Mouse (Mus musculus) layer of hippocampus, postnatal 14 days (tissue): ENCODE data around the gene Zfp607b. TPM values are rescaled to one million over a fixed set of nuclear protein-coding genes. Genes with fewer than 3 reads are reported as not detected.
A peak's percentile ranks its signal among the peaks of the same experiment; 100 is the strongest.

Experiments
- DNase-seq, 2 experiments: peaks; one replicate each; pipeline ENCODE4 v3.0.0; 2021 to 2022; ENCODE audit warnings: low spot score in 2 of 2, mixed read lengths in 1 of 2
- long read RNA-seq, 2 experiments: library from polyadenylated mRNA; stranded (forward); transcript quantifications; one replicate each; pipeline ENCODE4 v2.0.0; 2021
- total RNA-seq, 2 experiments: library from RNA; stranded (reverse); gene quantifications; 2 replicates each; pipeline ENCODE4 v1.2.3; 2021

Zfp607b gene
- 10 to 100 TPM in 1 of 2 experiments, 1 to 10 TPM in 1; 7.3 to 10.3 TPM for total RNA-seq
- long read RNA-seq, experiment 1, partial matches to known transcripts, result 1 of 3 reads
- long read RNA-seq, experiment 1, other reads (novel, unspliced or antisense), result 2 of 3 reads
- long read RNA-seq, experiment 2, full-length matches to known transcripts, result 4 of 10 reads
- long read RNA-seq, experiment 2, partial matches to known transcripts, result 0 of 10 reads
- long read RNA-seq, experiment 2, other reads (novel, unspliced or antisense), result 6 of 10 reads

DNA sequence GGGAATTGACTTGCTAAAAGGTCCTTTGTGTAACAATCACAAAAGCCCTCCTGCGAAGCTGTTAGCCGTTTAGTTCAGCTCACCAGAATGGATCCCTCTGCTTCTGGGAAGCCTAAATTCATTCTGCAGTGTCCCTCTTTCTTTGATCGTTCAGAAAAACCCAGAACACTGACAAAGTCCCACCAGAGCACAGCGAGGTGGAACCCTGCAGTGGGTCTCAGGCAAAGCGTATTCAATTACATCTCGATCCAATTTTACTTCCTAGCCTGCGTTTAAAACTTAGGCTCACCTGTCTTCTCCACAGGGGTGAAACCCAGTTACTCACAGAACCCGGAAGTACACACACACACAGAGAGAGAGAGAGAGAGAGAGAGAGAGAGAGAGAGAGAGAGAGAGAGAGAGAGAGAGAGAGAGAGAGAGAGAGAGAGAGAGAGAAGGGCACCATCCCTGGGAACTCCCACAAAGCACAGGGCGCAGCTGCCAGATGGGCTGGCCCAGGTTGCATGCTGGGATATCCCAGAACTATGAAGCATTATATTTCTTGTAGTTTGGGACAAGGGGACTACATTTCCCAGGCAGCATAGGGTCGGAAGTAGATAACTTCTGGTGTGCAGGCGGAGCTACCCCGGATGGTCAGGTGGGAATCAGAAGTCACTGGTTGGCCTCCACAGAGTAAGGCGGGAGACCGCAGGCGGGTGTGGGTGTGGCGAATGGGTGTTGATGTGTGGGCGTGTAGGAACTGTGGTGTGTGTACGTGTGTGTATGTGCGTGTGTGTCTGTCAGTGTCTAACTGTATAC, at the start of gene Zfp607b:
Gene Zfp607b (plus strand): TSS at position 526 of the 798 bp plus-strand sequence.
- peak; percentile 87 to 96 for DNase-seq

DNA sequence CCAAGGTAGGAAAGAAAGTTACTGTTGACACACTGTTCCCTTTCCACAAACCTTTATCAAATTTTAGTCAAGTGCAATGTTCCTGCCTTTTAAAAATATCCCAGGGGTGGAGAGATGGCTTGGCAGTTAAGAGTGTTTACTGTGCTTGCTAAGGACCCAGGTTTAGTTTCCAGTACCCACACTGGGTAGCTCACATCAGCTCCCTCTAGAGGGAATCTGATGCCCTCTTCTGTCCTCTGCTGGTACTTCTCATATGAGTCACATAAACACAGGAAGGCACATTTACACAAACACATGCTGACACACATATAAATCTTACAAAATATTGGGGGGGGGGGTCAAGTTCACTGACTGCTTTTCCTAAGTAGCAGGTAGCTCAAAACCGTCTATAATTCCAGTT, 44.7 kb upstream of the Zfp607b start:
- no peak for DNase-seq

- no peak for DNase-seq
Observed at GRCm38 (mm10) chr7:27646516-27646915, 42.6 kb upstream of the Zfp607b start.

DNA sequence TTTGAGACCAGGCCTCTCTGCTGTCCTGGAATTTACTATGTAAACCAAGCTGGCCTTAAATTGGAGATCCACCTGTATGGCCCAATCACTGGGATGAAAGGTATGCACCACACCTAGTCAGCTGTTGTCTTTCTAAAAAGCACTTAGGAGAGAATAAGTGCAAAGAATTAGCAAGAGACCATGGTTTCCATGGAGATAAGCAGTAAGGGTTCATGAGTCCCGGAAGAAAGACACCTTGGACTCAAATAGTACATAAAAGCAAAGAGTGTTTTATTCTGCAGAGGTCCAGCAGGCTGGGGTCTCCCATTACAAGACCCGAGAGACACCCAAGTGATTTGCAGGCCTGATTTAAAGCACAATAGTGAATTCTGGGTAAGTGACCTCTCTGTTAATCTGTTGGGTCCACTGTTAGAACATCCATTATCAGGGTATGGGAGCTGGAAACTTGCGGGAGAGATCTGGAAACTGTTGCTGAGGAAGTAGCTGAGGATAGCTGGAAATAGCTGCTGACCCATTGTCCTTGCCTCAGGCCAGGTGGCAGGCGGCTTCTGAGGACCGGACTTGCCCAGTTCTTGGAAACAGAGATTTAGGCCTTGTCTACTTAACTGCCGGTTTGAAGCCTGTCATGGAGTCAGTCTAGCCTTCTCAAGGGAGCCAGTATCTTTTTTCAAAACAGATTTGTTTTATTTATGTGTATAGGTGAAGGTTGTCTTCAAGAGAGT, 41.7 kb upstream of the Zfp607b start:
- DNase-seq, result no peak

DNA sequence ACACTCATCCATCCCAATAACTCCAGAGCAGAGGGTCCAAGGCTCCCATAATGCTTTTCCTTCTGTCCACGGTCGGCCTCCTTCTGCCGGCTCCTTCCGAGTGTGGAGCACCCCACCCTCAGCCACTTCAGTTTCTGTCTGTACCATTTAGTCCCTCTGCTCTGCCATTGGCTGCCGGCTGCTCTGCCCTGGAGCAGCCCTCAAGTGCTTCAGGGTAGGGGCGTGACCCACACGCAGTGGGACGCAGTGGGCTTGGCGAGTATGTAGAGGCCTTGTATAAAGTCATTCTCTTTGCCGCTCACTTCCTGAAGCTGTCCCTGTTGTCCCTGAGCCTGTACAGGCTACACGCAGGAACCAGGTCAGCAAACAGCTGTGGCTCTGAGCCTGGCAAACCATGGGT, 39.4 kb upstream of the Zfp607b start:
- no peak for DNase-seq

DNA sequence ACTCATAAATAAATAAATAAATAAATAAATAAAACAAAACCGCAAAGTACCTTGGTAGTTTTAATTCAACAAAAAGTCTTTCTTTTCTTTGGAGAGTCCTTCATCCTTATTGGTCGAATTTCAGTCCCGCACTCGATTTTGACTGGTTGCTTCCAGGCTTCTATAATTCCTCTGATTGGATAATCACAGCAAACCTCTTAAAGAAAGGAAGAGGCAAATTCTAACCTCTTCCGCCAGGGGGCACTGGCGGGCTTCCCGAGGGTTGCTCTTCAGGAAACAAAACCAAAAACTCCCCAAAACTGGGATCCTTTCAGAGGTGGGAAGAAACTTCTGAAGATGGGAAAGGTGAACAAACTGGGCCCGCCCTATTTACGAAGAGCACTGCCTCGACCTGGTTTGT, 38.2 kb upstream of the Zfp607b start:
- DNase-seq, result peak; percentile 60 to 80

GRCm38 (mm10) chr7:27653681-27654437, 35.3 kb upstream of the Zfp607b start, which contains the start of gene Ttc9b:
Ttc9b (plus strand) TSS chr7:27653915.
- DNase-seq, result peak; percentile 77 to 78

DNA sequence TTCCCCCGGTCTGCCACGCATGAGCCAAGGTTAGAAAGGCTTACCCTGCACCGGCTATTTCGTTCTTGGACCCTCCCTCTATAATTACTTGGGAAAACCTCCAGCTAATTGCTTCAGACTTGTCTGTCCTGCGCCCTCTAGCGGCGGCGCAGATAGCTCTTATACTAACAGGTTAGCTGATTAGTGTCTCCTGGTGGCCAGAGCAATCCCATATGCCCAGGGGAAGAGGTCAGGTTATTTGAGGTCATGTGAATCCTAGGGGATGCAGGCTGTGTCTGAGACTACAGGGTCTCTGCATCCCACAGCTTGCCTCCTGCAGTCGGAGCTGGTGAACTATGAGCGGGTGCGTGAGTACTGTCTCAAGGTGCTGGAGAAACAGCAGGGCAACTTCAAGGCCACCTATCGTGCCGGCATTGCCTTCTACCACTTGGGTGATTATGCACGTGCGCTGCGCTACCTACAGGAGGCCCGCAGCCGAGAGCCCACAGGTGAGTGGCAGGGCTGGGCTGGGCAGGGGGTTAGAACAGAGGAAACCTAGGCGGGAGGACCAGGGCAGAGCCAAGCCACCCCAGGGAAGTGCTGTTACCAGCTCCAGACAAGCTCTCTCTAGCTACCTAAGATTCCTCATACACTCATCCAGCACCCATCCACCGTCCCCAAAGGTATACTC, 34.4 kb upstream of the Zfp607b start:
- peak; percentile 53 to 68 for DNase-seq

- DNase-seq, result no peak
Observed at GRCm38 (mm10) chr7:27655545-27655944, 33.6 kb upstream of the Zfp607b start.

DNA sequence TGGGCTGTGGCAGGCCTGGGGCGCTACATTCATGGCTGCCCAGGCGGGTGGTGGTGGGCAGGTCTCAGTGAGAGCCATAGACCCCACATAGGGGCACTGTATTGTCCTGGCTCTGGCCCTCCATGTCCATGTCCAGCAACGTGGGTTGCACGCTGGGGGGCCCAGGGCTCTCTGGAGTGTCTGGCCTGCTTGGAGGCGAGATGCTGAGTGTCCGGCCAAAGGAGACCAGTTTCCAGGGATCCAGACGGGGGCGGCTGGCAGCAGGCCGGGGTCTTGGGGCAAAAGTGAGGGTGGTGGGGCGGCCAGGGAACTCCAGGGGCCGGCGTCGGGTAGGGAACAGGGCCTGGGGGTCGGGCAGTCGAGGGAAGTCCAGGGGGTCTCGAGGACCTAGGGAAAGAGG, 32.5 kb upstream of the Zfp607b start:
- no peak for DNase-seq

GRCm38 (mm10) chr7:27657824-27658395, 31.2 kb upstream of the Zfp607b start:
- no peak for DNase-seq

GRCm38 (mm10) chr7:27658712-27659663, 30.2 kb upstream of the Zfp607b start:
- DNase-seq, result no peak

- DNase-seq, result no peak
Observed at GRCm38 (mm10) chr7:27662038-27662437, 27.1 kb upstream of the Zfp607b start.

DNA sequence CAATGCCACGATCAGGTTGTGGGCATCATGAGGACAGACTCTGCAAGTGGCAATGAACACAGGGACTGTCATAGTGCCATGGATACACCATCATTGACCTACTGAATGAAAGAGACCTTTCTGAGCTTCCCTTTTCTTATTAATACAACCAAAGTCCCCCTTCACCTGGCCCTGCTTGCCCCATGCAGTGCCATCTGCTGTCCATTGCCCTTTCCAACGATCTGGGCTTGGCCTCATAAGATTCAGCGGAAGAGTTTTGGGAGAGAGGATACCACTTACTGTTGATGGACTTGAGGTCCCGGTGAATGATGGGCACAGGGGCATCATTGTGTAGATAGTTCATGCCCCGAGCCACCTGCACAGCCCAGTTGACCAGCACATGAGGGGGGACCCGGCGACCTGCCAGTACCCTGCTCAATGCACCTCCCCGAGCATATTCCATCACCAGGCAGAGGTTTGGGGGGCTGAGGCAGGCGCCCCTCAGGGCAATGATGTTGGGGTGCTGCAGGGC, 16.0 kb upstream of the Zfp607b start:
- DNase-seq, result no peak

- DNase-seq, result no peak
Observed at GRCm38 (mm10) chr7:27673575-27674131, 15.5 kb upstream of the Zfp607b start.

- no peak for DNase-seq
Observed at GRCm38 (mm10) chr7:27674195-27674521, 15.0 kb upstream of the Zfp607b start.

- DNase-seq, result peak; percentile 96 to 97
Observed at GRCm38 (mm10) chr7:27674522-27675221, 14.5 kb upstream of the Zfp607b start, which contains the start of gene Map3k10. Map3k10 (minus strand) TSS chr7:27674598.

DNA sequence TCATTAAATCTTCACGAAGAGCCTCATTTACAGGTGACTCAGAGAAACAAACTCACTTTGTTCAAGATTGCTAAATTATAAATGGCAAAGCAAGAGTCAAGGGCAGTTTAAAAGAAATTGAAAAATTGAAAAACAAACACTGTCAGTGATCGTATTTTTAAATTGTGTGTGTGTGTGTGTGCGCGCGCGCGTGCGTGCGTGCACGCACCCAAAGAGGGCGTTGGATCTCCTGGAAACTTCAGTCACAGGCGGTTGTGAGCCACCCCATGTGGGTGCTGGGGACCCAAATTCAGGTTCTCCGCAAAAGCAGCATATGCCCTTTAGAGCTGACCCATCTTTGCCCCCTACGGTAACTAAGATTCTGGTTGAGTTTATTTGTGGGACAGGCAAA, 13.9 kb upstream of the Zfp607b start:
- DNase-seq, result no peak
